Mouse (Mus musculus): ENCODE results near the gene Olfr575.

- TF ChIP-seq TAL1 (conservative IDR thresholded peaks at IDR 0.05; ENCODE audit: low read depth, low read length), result no peak
- no peak for TF ChIP-seq CTCF (IDR thresholded peaks at IDR 0.05; ENCODE audit: low read depth, low read length)
- no peak for TF ChIP-seq GATA1 (IDR thresholded peaks at IDR 0.05; ENCODE audit: borderline replicate concordance, low read length)
- no peak for TF ChIP-seq GATA2 (IDR thresholded peaks at IDR 0.05; ENCODE audit: borderline replicate concordance, low read depth, low read length)
These were observed 438 bp downstream of the Olfr575 start for GRCm38 (mm10) chr7:102958137-102958536.
